Mouse (Mus musculus): ENCODE measurements at regions not wholly inside any gene's neighbourhood (a gene's known extent, or its start where the extent isn't known, plus 50 kb on each side); places are given as distances from the start of the nearest gene placed in this dataset.

- ATAC-seq (ENCODE audit: extremely low read depth, insufficient number of reproducible peaks, low FRiP score, poor library complexity, severe bottlenecking) (no peak), DNase-seq (ENCODE audit: low spot score) (no peak)
- TF ChIP-seq TAL1 (conservative IDR thresholded peaks at IDR 0.05; ENCODE audit: low read depth, low read length) (no peak), POLR2AphosphoS5 (IDR thresholded peaks at IDR 0.05; ENCODE audit: insufficient replicate concordance, low read depth, low read length) (no peak), GATA1 (IDR thresholded peaks at IDR 0.05; ENCODE audit: borderline replicate concordance, low read length) (no peak), GATA2 (IDR thresholded peaks at IDR 0.05; ENCODE audit: borderline replicate concordance, low read depth, low read length) (no peak), CTCF (IDR thresholded peaks at IDR 0.05; ENCODE audit: low read depth, low read length) (no peak)
- no peak overlapping the region for H3K4me3 ChIP-seq (ENCODE audit: low read depth, low read length)
- peaks cover 26% of the 10 kb centered on the region for H3K9me3 ChIP-seq (replicated peaks)
- H3K27me3 ChIP-seq (ENCODE audit: insufficient read depth, low read length) = no peaks in the 10 kb centered on the region
- no peaks in the 10 kb centered on the region for H3K36me3 ChIP-seq (replicated peaks)
- no peaks in the 10 kb centered on the region for H3K4me1 ChIP-seq (ENCODE audit: insufficient read depth, low read depth, low read length)
These were observed 215.4 kb downstream of the Sec16b start for GRCm38 (mm10) chr1:157721946-157722345.

GRCm38 (mm10) chr1:157731124-157731523 lies 224.6 kb downstream of the Sec16b start:
- no peak for DNase-seq (ENCODE audit: low spot score)
- TF ChIP-seq TAL1 (conservative IDR thresholded peaks at IDR 0.05; ENCODE audit: low read depth, low read length) (no peak), GATA1 (IDR thresholded peaks at IDR 0.05; ENCODE audit: borderline replicate concordance, low read length) (no peak), CTCF (IDR thresholded peaks at IDR 0.05; ENCODE audit: low read depth, low read length) (no peak), POLR2AphosphoS5 (IDR thresholded peaks at IDR 0.05; ENCODE audit: insufficient replicate concordance, low read depth, low read length) (no peak), GATA2 (IDR thresholded peaks at IDR 0.05; ENCODE audit: borderline replicate concordance, low read depth, low read length) (no peak)
- no peaks in the 10 kb centered on the region for H3K27me3 ChIP-seq (ENCODE audit: insufficient read depth, low read length)
- no peak overlapping the region for H3K4me3 ChIP-seq (ENCODE audit: low read depth, low read length)
- peaks cover 17% of the 10 kb centered on the region for H3K9me3 ChIP-seq (replicated peaks)
- H3K36me3 ChIP-seq (replicated peaks) = no peaks in the 10 kb centered on the region
- H3K4me1 ChIP-seq (ENCODE audit: insufficient read depth, low read depth, low read length) = no peaks in the 10 kb centered on the region
- no peak for ATAC-seq (ENCODE audit: extremely low read depth, insufficient number of reproducible peaks, low FRiP score, poor library complexity, severe bottlenecking)

GRCm38 (mm10) chr1:157740725-157741665 lies 234.5 kb downstream of the Sec16b start:
- Histone ChIP-seq H3K4me3 (ENCODE audit: low read depth, low read length) (no peak overlapping the region), H3K36me3 (replicated peaks) (no peaks in the 10 kb centered on the region), H3K9me3 (replicated peaks) (peaks cover 6% of the 10 kb centered on the region; the same call in 1 of the 2 replicates), H3K4me1 (ENCODE audit: insufficient read depth, low read depth, low read length) (no peaks in the 10 kb centered on the region), H3K27me3 (ENCODE audit: insufficient read depth, low read length) (no peaks in the 10 kb centered on the region)
- DNase-seq (ENCODE audit: low spot score) (no peak), ATAC-seq (ENCODE audit: extremely low read depth, insufficient number of reproducible peaks, low FRiP score, poor library complexity, severe bottlenecking) (no peak)
- TF ChIP-seq GATA2 (IDR thresholded peaks at IDR 0.05; ENCODE audit: borderline replicate concordance, low read depth, low read length) (no peak), POLR2AphosphoS5 (IDR thresholded peaks at IDR 0.05; ENCODE audit: insufficient replicate concordance, low read depth, low read length) (no peak), GATA1 (IDR thresholded peaks at IDR 0.05; ENCODE audit: borderline replicate concordance, low read length) (no peak), CTCF (IDR thresholded peaks at IDR 0.05; ENCODE audit: low read depth, low read length) (no peak)

GRCm38 (mm10) chr1:157745611-157746010 lies 239.1 kb downstream of the Sec16b start:
- no peaks in the 10 kb centered on the region for H3K36me3 ChIP-seq (replicated peaks)
- H3K27me3 ChIP-seq (ENCODE audit: insufficient read depth, low read length) = no peaks in the 10 kb centered on the region
- H3K9me3 ChIP-seq (replicated peaks) = peaks cover 8% of the 10 kb centered on the region
- TF ChIP-seq GATA2 (IDR thresholded peaks at IDR 0.05; ENCODE audit: borderline replicate concordance, low read depth, low read length) (no peak), CTCF (IDR thresholded peaks at IDR 0.05; ENCODE audit: low read depth, low read length) (no peak), TAL1 (conservative IDR thresholded peaks at IDR 0.05; ENCODE audit: low read depth, low read length) (no peak), GATA1 (IDR thresholded peaks at IDR 0.05; ENCODE audit: borderline replicate concordance, low read length) (no peak), POLR2AphosphoS5 (IDR thresholded peaks at IDR 0.05; ENCODE audit: insufficient replicate concordance, low read depth, low read length) (no peak)
- ATAC-seq (ENCODE audit: extremely low read depth, insufficient number of reproducible peaks, low FRiP score, poor library complexity, severe bottlenecking) (no peak), DNase-seq (ENCODE audit: low spot score) (no peak)
- H3K4me3 ChIP-seq (ENCODE audit: low read depth, low read length) = no peak overlapping the region
- H3K4me1 ChIP-seq (ENCODE audit: insufficient read depth, low read depth, low read length) = no peaks in the 10 kb centered on the region

GRCm38 (mm10) chr1:157755015-157755649 lies 248.6 kb downstream of the Sec16b start:
- no peaks in the 10 kb centered on the region for H3K27me3 ChIP-seq (ENCODE audit: insufficient read depth, low read length)
- no peaks in the 10 kb centered on the region for H3K36me3 ChIP-seq (replicated peaks)
- TF ChIP-seq TAL1 (conservative IDR thresholded peaks at IDR 0.05; ENCODE audit: low read depth, low read length) = no peak
- no peak for TF ChIP-seq GATA1 (IDR thresholded peaks at IDR 0.05; ENCODE audit: borderline replicate concordance, low read length)
- TF ChIP-seq GATA2 (IDR thresholded peaks at IDR 0.05; ENCODE audit: borderline replicate concordance, low read depth, low read length) = no peak
- no peak for TF ChIP-seq POLR2AphosphoS5 (IDR thresholded peaks at IDR 0.05; ENCODE audit: insufficient replicate concordance, low read depth, low read length)
- TF ChIP-seq CTCF (IDR thresholded peaks at IDR 0.05; ENCODE audit: low read depth, low read length) = no peak
- no peak for ATAC-seq (ENCODE audit: extremely low read depth, insufficient number of reproducible peaks, low FRiP score, poor library complexity, severe bottlenecking)
- H3K9me3 ChIP-seq (replicated peaks) = peaks cover 6% of the 10 kb centered on the region
- H3K4me3 ChIP-seq (ENCODE audit: low read depth, low read length) = no peak overlapping the region
- H3K4me1 ChIP-seq (ENCODE audit: insufficient read depth, low read depth, low read length) = no peaks in the 10 kb centered on the region
- DNase-seq (ENCODE audit: low spot score) = no peak

- no peak for TF ChIP-seq POLR2AphosphoS5 (IDR thresholded peaks at IDR 0.05; ENCODE audit: insufficient replicate concordance, low read depth, low read length)
- no peak for TF ChIP-seq CTCF (IDR thresholded peaks at IDR 0.05; ENCODE audit: low read depth, low read length)
- TF ChIP-seq TAL1 (conservative IDR thresholded peaks at IDR 0.05; ENCODE audit: low read depth, low read length) = no peak
- no peak for TF ChIP-seq GATA1 (IDR thresholded peaks at IDR 0.05; ENCODE audit: borderline replicate concordance, low read length)
- no peak for TF ChIP-seq GATA2 (IDR thresholded peaks at IDR 0.05; ENCODE audit: borderline replicate concordance, low read depth, low read length)
- H3K9me3 ChIP-seq (replicated peaks) = peaks cover 6% of the 10 kb centered on the region
- ATAC-seq (ENCODE audit: extremely low read depth, insufficient number of reproducible peaks, low FRiP score, poor library complexity, severe bottlenecking) (no peak), DNase-seq (ENCODE audit: low spot score) (no peak)
- H3K4me3 ChIP-seq (ENCODE audit: low read depth, low read length) = no peak overlapping the region
- no peaks in the 10 kb centered on the region for H3K4me1 ChIP-seq (ENCODE audit: insufficient read depth, low read depth, low read length)
- H3K36me3 ChIP-seq (replicated peaks) = no peaks in the 10 kb centered on the region
- H3K27me3 ChIP-seq (ENCODE audit: insufficient read depth, low read length) = no peaks in the 10 kb centered on the region
These were observed 250.4 kb downstream of the Sec16b start for GRCm38 (mm10) chr1:157756977-157757376.
